Mouse (Mus musculus) c-Kit-positive CD71-negative TER-119-negative erythroid progenitor cells, embryonic 14.5 days (primary cell): Measurements from ENCODE around the gene Gm9913.
A peak's percentile ranks its signal among the peaks of the same experiment; 100 is the strongest.

ENCODE experiments used
- DNase-seq: peaks from one replicate; pipeline ENCODE4 v3.0.0-alpha.2; 2013; ENCODE audit warnings: low read depth

Gene Gm9913

DNA sequence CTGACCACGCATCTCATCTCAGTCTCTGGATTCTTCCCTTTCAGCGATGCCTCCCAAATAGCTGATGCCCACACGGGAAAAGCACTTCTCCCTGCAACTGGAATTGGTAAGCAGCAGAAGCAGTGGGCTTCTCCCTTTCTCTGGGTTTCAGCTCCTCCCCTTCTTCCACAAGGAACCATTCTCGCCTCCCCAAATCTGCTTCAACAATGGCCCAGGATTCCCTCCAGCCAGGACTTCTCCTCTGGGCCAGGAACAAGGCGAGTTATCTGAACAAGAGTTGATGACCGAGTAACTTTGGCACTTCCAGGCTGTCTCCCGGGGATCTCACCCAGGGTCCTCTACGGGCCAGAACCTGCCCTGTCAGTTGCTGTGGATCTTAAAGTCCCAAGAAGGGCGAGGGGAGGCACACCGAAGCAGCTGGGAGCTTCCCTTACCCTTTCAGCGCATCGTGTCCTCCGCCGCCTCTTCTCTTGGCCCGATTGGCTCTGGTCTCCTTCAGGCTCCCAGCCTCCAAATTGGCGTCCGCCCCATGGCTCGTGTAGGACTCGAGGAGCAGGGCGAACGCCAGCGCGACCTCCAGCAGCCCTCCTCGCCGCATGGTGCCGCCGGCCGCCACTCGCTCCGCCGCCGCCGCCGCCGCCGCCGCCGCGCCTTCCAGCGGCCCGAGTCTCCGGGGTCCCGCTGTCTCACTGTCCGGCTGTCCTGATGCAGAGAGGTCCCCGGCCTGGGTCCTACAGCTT, at the start of gene Gm9913:
Gene Gm9913 (plus strand): TSS at position 84 of the 740 bp plus-strand sequence.
- no peak for DNase-seq

DNA sequence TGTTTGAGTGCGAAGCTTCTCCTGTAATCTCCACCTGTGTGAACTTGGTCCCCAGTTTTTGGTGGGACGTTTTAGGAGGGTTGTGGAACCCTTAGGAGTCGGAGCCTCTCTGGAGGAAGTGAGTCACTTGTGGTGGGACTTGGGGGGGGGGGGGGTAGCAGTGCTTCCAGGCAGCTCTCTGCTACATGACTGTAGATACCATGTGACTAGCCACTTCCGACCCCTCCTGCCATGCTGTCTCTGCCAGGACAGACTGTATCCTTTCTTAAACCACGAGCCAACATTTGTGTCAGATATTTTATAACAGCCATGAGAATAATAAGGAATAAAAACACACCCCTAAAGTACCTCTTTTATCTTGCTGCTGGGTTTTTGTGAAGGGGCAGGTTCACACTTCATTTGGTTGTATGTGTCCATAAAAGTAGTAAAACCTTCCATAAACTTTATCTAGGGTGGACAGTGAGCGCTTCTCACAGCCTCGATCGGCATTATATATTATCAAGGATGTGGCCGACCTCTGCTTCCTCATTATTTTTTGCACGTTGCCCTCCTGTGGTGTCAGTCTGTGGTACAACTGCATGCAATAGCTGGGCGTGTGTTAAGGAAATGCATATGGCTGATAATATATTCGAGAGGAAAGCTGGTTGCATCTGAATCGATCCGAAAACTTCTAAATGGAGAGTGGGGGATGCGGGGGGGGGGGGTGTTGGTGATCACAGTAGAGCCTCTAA, 48.7 kb upstream of the Gm9913 start:
- DNase-seq: peak; percentile 25

- no peak for DNase-seq
Measured at GRCm38 (mm10) chr2:125459087-125459486, 45.8 kb upstream of the Gm9913 start.

- no peak for DNase-seq
Measured at GRCm38 (mm10) chr2:125464036-125464435, 40.9 kb upstream of the Gm9913 start.

GRCm38 (mm10) chr2:125470553-125471295, 34.2 kb upstream of the Gm9913 start:
- DNase-seq: no peak

- no peak for DNase-seq
Measured at GRCm38 (mm10) chr2:125471721-125472120, 33.2 kb upstream of the Gm9913 start.

DNA sequence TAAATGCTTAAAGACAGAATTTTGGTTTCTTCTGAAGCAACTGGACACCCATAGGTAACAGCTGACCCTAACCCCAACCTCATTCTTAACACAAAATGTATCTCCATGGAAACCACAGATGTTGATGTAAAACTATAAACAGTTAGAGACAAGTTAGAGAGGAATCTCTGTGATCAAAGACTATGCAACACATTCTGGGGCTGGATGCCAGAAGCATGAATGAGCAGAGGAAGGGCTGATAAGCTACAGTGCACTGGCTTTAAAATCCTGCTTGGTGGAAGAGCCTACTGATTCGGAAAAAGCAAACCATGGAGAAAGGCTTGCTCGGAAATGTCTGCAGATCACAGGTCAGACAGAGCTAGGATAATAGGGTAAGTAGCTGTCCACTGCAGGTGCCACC, 31.7 kb upstream of the Gm9913 start:
- no peak for DNase-seq

DNA sequence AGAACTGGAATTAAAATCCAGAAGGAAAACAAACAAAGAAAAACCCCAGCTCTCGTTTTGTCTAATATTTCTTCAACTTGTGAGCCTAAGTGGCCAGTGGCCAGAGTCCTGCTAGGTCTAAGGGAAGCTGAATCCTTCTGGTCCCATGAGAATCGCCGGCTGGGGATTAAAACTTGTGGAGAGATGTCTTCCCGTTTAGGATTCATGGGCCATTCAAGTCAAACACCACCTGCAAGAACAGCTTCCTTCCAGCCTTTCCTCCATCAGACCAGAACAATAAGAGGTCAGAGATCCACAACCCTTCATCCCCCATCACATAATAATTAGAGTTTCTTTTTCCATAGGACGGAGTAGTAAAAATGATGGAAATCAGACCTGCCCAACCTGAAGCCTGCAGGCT, 30.2 kb upstream of the Gm9913 start:
- DNase-seq: no peak

- no peak for DNase-seq
Measured at GRCm38 (mm10) chr2:125476231-125476630, 28.7 kb upstream of the Gm9913 start.

GRCm38 (mm10) chr2:125477367-125477766, 27.5 kb upstream of the Gm9913 start:
- no peak for DNase-seq

DNA sequence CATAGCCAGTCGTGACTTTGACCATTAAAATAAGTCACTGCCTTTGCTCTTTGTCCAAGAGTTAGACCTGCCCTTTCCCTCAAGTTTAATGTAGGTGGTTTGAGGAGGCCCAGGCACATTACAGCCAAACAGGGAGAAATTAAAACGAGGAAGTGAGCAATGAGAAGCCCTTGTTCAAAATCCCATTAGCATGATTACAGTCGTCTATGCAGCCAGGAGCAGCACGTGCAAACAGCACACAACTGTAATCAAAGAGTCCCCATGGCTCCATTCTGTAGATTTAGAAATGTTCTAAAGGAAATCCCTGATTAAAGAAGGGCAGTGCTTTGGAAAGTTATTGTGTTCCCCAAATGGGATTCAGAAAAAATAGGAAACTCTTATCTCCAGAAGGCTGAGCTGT, 26.2 kb upstream of the Gm9913 start:
- no peak for DNase-seq

- no peak for DNase-seq
Measured at GRCm38 (mm10) chr2:125480057-125480456, 24.8 kb upstream of the Gm9913 start.

GRCm38 (mm10) chr2:125481116-125481515, 23.8 kb upstream of the Gm9913 start:
- no peak for DNase-seq

DNA sequence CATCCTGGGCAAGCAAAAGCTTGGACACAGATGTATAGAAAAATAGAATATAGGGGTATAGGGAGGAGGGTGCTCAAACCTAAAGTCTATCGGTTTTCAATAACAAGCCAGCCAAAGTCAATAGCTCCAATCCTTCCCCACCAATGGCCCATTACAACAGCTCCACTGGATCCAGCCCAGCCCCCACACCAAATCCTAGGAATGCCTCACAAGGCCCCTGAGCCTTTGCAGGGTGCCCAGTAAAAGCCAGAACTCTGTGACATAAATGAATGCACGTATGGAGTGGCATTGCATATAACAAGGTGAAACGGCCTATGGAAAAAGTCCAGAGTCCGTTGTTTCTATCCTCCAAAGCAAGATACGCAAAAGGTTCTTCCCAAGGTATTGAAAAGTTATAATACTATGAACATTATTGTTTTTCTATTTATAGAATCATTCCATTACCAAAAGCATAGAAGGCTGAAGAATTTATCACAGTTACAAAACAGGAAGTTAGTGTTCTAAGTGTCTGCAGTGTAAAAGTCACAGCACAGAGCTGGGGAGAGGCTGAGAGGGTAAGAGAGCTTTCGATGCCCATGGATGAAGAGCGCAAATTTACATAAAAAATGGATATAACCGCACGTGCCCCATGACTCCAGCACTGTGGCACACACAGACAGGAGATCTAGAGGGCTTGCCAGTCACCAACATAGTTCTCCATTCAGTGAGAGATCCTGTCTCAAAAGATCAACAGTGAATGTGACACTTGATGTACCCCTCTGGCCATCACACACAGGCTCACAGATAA, 23.2 kb upstream of the Gm9913 start:
- no peak for DNase-seq

GRCm38 (mm10) chr2:125484164-125484563, 20.7 kb upstream of the Gm9913 start:
- no peak for DNase-seq

GRCm38 (mm10) chr2:125484910-125485309, 20.0 kb upstream of the Gm9913 start:
- DNase-seq: no peak

GRCm38 (mm10) chr2:125489979-125490378, 14.9 kb upstream of the Gm9913 start:
- DNase-seq: no peak

DNA sequence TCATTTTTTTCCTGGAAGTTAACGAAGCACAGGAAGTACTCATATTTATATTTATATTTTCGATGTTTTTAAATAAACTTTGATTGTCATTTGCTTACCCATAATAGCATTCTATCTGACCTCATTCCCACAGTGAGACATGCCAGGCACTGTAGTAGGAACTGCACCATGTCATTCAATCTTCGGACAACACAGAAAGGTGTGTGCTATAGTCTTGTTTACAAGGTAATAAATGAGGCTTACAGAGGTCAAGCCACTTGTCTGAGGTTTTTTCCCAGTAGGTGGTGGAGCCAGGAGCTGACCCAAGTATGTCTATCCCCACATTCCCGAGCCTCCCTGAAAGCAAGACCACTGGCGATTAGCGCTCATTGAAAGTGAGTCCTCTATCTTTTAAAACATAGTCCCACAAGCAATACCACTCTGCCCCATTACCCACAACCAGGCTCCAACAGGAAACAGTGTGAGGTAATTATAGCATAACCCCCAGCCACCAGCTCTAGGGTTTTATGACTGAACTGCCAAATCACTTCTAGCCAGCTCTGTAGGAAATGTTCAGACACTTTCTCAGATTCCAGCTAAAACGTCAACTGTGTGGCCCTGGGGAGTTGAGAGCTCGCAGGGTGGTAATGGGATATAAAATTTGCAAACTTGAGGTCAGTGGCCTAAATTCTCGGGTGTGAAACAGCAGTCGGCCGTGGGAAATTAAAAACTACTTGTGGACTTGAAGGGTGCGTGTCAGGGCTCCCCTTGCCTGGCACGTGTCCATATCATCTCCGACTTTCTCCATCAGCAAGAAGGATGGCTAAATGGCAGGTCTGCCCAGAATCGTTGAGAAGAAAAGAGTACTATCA, 12.6 kb upstream of the Gm9913 start:
- no peak for DNase-seq

DNA sequence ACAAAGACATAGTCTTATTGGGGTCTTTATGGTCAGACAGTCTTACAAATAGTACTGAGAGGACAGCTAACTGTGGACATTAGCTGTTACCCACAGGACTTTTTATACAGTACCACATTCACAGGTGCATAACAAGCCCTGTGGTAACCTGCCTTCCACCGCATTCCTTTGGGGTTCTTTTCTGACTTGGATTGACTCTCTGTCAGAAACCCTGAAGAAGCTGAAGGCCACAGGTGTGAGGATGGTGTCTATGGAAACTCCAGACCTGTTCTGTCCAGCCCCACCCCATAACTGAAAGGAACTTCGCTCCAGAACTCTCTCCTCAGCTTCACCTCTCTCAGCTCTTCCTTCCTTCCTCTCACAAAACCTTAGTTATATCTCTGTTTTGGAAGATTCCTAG, 10.6 kb upstream of the Gm9913 start:
- no peak for DNase-seq

GRCm38 (mm10) chr2:125494831-125495812, 9.8 kb upstream of the Gm9913 start:
- DNase-seq: no peak
